Mouse (Mus musculus) heart, adult 9 months (tissue): Measurements from ENCODE around the gene Myh14.

Experiments
- DNase-seq, 2 experiments: peaks; one replicate each; pipeline ENCODE4 v3.0.0; 2022; ENCODE audit warnings: low spot score in 2 of 2

Gene Myh14

GRCm38 (mm10) chr7:44630437-44630836 is 40.2 kb downstream of the Myh14 start:
- DNase-seq = no peak

- no peak for DNase-seq
Observed at GRCm38 (mm10) chr7:44628402-44629034, 42.1 kb downstream of the Myh14 start.

- no peak for DNase-seq
Observed at GRCm38 (mm10) chr7:44626966-44627365, 43.7 kb downstream of the Myh14 start.

GRCm38 (mm10) chr7:44626068-44626385 is 44.6 kb downstream of the Myh14 start:
- DNase-seq = no peak

GRCm38 (mm10) chr7:44625241-44626067 is 45.2 kb downstream of the Myh14 start:
- DNase-seq = no peak

- no peak for DNase-seq
Observed at GRCm38 (mm10) chr7:44624828-44625227, 45.8 kb downstream of the Myh14 start.

- DNase-seq = no peak
Observed at GRCm38 (mm10) chr7:44624543-44624826, 46.2 kb downstream of the Myh14 start.

- no peak for DNase-seq
Observed at GRCm38 (mm10) chr7:44623714-44624542, 46.7 kb downstream of the Myh14 start.

GRCm38 (mm10) chr7:44617059-44617458 is 53.6 kb downstream of the Myh14 start:
- no peak for DNase-seq

GRCm38 (mm10) chr7:44615987-44616386 is 54.7 kb downstream of the Myh14 start:
- no peak for DNase-seq

- DNase-seq = no peak
Observed at GRCm38 (mm10) chr7:44615309-44615708, 55.3 kb downstream of the Myh14 start.

- DNase-seq = no peak
Observed at GRCm38 (mm10) chr7:44614041-44614688, 56.5 kb downstream of the Myh14 start.

- no peak for DNase-seq
Observed at GRCm38 (mm10) chr7:44612192-44612591, 58.5 kb downstream of the Myh14 start.

- DNase-seq = no peak
Observed at GRCm38 (mm10) chr7:44606171-44606901, 64.3 kb downstream of the Myh14 start.

GRCm38 (mm10) chr7:44605436-44605835 is 65.2 kb downstream of the Myh14 start:
- no peak for DNase-seq

- DNase-seq = no peak
Observed at GRCm38 (mm10) chr7:44604619-44605018, 66.0 kb downstream of the Myh14 start.

GRCm38 (mm10) chr7:44604139-44604606 is 66.5 kb downstream of the Myh14 start:
- no peak for DNase-seq

- DNase-seq = no peak
Observed at GRCm38 (mm10) chr7:44603186-44603855, 67.3 kb downstream of the Myh14 start.

- no peak for DNase-seq
Observed at GRCm38 (mm10) chr7:44602443-44602842, 68.2 kb downstream of the Myh14 start.

GRCm38 (mm10) chr7:44601646-44602045 is 69.0 kb downstream of the Myh14 start:
- no peak for DNase-seq
